Mouse (Mus musculus) c-Kit-negative CD71-positive TER-119-positive erythroid progenitor cells, embryonic 14.5 days (primary cell): ENCODE measurements around the gene Svop.
A peak's percentile ranks its signal among the peaks of the same experiment; 100 is the strongest.

Experiments used
- DNase-seq: peaks from one replicate; pipeline ENCODE4 v3.0.0-alpha.2; 2013; ENCODE audit warnings: low read depth, low spot score

Gene Svop

GRCm38 (mm10) chr5:113999382-113999781 lies 92.0 kb downstream of the Svop start:
- no peak for DNase-seq

- DNase-seq, result no peak
Observed at GRCm38 (mm10) chr5:113996458-113996857, 94.9 kb downstream of the Svop start.

GRCm38 (mm10) chr5:113993487-113994465 lies 97.6 kb downstream of the Svop start, which contains the start of gene Ssh1:
Ssh1 (minus strand) TSS chr5:113993894.
- DNase-seq, result no peak

- no peak for DNase-seq
Observed at GRCm38 (mm10) chr5:113993031-113993486, 98.3 kb downstream of the Svop start.

- no peak for DNase-seq
Observed at GRCm38 (mm10) chr5:113992339-113992831, 99.0 kb downstream of the Svop start.

- DNase-seq, result no peak
Observed at GRCm38 (mm10) chr5:113991141-113991540, 100.2 kb downstream of the Svop start.

- DNase-seq, result no peak
Observed at GRCm38 (mm10) chr5:113990593-113990992, 100.8 kb downstream of the Svop start.

GRCm38 (mm10) chr5:113989437-113990024 lies 101.8 kb downstream of the Svop start:
- peak; percentile 75 for DNase-seq

- no peak for DNase-seq
Observed at GRCm38 (mm10) chr5:113986182-113986961, 105.0 kb downstream of the Svop start.

- no peak for DNase-seq
Observed at GRCm38 (mm10) chr5:113985737-113986136, 105.6 kb downstream of the Svop start.

- no peak for DNase-seq
Observed at GRCm38 (mm10) chr5:113984025-113984740, 107.2 kb downstream of the Svop start.

GRCm38 (mm10) chr5:113983541-113983940 lies 107.8 kb downstream of the Svop start:
- DNase-seq, result no peak

GRCm38 (mm10) chr5:113981843-113982242 lies 109.5 kb downstream of the Svop start:
- DNase-seq, result no peak

GRCm38 (mm10) chr5:113981171-113981570 lies 110.2 kb downstream of the Svop start:
- no peak for DNase-seq

- no peak for DNase-seq
Observed at GRCm38 (mm10) chr5:113980511-113980910, 110.9 kb downstream of the Svop start.

- DNase-seq, result no peak
Observed at GRCm38 (mm10) chr5:113977309-113977708, 114.1 kb downstream of the Svop start.
